Mouse (Mus musculus) CD4-positive, CD25-positive, alpha-beta regulatory T cell, adult 9 weeks (primary cell): ENCODE measurements around the gene Klra9. TPM values are rescaled to one million over a fixed set of nuclear protein-coding genes. Genes with fewer than 3 reads are reported as not detected.

Experiments used
- polyA plus RNA-seq: library from polyadenylated mRNA; unstranded; fragments of 100-300 nt; shearing (Covaris generic); gene quantifications from one replicate; pipeline ENCODE4 v1.2.1, GENCODE M21; 2017

The Klra9 gene
- polyA plus RNA-seq: not detected

GRCm38 (mm10) chr6:130193012-130193411 is at the start of gene Klra9:
Klra9 (minus strand) TSS chr6:130193112.

GRCm38 (mm10) chr6:130233222-130233621 is 40.3 kb upstream of the Klra9 start, which contains the start of gene Klra7:
Klra7 (minus strand) TSS chr6:130233322.

GRCm38 (mm10) chr6:130129798-130130197 is 63.1 kb downstream of the Klra9 start, which contains the start of gene Klra8:
Klra8 (minus strand) TSS chr6:130129898.

Other genes starting within 250 kb of the Klra9 start
- gene Klra6, start 166.2 kb downstream of the Klra9 start, polyA plus RNA-seq: not detected
- not detected for gene Klra4, start 125.8 kb downstream of the Klra9 start, polyA plus RNA-seq
- not detected for gene Klra8, start 63.2 kb downstream of the Klra9 start, polyA plus RNA-seq
- not detected for gene Klra7, start 40.2 kb upstream of the Klra9 start, polyA plus RNA-seq
- gene Klra10, start 88.8 kb upstream of the Klra9 start, polyA plus RNA-seq: not detected
- gene Klra3, start 144.5 kb upstream of the Klra9 start, polyA plus RNA-seq: not detected
- not detected for gene Klra1, start 193.8 kb upstream of the Klra9 start, polyA plus RNA-seq